Mouse (Mus musculus) right cerebral cortex, postnatal 14 days (tissue): ENCODE data around the gene Gp1bb.
A peak's percentile ranks its signal among the peaks of the same experiment; 100 is the strongest.

ENCODE experiments used
- DNase-seq: peaks from one replicate; pipeline ENCODE4 v3.0.0; 2022

Gene Gp1bb

GRCm38 (mm10) chr16:18622019-18622418 lies at the start of gene Gp1bb:
Gp1bb (minus strand) TSS chr16:18622403.
- no peak for DNase-seq

- no peak for DNase-seq
Observed at GRCm38 (mm10) chr16:18669914-18670313, 47.7 kb upstream of the Gp1bb start.

GRCm38 (mm10) chr16:18658597-18658996 lies 36.4 kb upstream of the Gp1bb start:
- DNase-seq: no peak

- DNase-seq: no peak
Observed at GRCm38 (mm10) chr16:18655372-18656098, 33.3 kb upstream of the Gp1bb start.

- DNase-seq: no peak
Observed at GRCm38 (mm10) chr16:18653290-18654160, 31.3 kb upstream of the Gp1bb start.

- DNase-seq: no peak
Observed at GRCm38 (mm10) chr16:18649126-18649525, 26.9 kb upstream of the Gp1bb start.

GRCm38 (mm10) chr16:18645329-18645728 lies 23.1 kb upstream of the Gp1bb start:
- DNase-seq: no peak

- DNase-seq: no peak
Observed at GRCm38 (mm10) chr16:18644485-18644884, 22.3 kb upstream of the Gp1bb start.

GRCm38 (mm10) chr16:18643406-18643998 lies 21.3 kb upstream of the Gp1bb start:
- DNase-seq: no peak

- DNase-seq: no peak
Observed at GRCm38 (mm10) chr16:18642897-18643296, 20.7 kb upstream of the Gp1bb start.

GRCm38 (mm10) chr16:18642291-18642690 lies 20.1 kb upstream of the Gp1bb start:
- peak; percentile 20 for DNase-seq

- DNase-seq: no peak
Observed at GRCm38 (mm10) chr16:18639382-18639929, 17.3 kb upstream of the Gp1bb start.

GRCm38 (mm10) chr16:18638396-18638795 lies 16.2 kb upstream of the Gp1bb start:
- DNase-seq: no peak

GRCm38 (mm10) chr16:18636804-18637203 lies 14.6 kb upstream of the Gp1bb start:
- no peak for DNase-seq

- DNase-seq: no peak
Observed at GRCm38 (mm10) chr16:18636401-18636800, 14.2 kb upstream of the Gp1bb start.

- DNase-seq: no peak
Observed at GRCm38 (mm10) chr16:18633333-18633732, 11.1 kb upstream of the Gp1bb start.

- no peak for DNase-seq
Observed at GRCm38 (mm10) chr16:18632816-18633215, 10.6 kb upstream of the Gp1bb start.

- no peak for DNase-seq
Observed at GRCm38 (mm10) chr16:18632059-18632458, 9.9 kb upstream of the Gp1bb start.

GRCm38 (mm10) chr16:18631141-18631540 lies 8.9 kb upstream of the Gp1bb start:
- DNase-seq: no peak

- no peak for DNase-seq
Observed at GRCm38 (mm10) chr16:18630291-18630690, 8.1 kb upstream of the Gp1bb start.

GRCm38 (mm10) chr16:18629390-18630231 lies 7.4 kb upstream of the Gp1bb start, which contains the start of gene Sept5:
Sept5 (minus strand) TSS chr16:18629954.
- DNase-seq: peak; percentile 77

GRCm38 (mm10) chr16:18628948-18629340 lies 6.7 kb upstream of the Gp1bb start:
- DNase-seq: no peak
